In the genomic region with DNA sequence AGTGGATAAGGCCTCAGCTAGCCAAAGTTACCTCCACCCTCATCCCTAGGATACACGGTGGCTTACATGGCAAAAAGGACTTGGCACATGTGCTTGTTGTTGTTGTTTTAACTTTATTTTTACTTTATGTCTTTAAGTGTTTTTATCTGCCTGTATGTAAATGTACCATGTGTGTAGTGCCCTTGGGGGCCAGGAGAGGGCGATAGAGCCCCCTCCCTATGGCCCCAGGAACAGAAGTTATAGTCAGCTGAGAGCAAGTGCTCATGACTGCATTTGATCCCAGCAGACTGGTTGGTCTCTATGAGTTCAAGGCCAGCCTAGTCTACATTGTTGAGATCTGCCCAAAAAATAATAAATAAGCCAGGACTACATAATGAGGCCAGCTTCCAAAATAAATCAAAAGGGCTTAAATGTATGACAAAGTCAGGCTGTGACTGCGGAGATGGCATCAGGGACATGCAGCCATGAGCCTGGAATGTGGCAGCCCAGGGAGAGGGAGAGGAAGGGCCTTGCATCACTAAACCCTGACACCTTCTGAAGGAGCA, we compare ENCODE assay signal across 11 mouse cellular contexts.
A peak's percentile ranks its signal among the peaks of the same experiment; 100 is the strongest.
DNase-seq lines count a peak whose midpoint lies in the region; ATAC-seq and TF ChIP-seq lines count a peak whose summit lies in the region.
"Had no signal": no experiment of that assay in that cellular context is flagged by ENCODE, and none has a peak within 500 bp of the region (broad histone marks: within the 10 kb centered on the region; RNA-seq: fewer than 3 reads in every experiment).

No protein-coding gene starts in this region.

- peak; percentile 57; the same call in 1 of the 2 replicates for TF ChIP-seq CTCF in kidney, postnatal 0 days (IDR thresholded peaks at IDR 0.05; ENCODE audit: low read depth)
- peak; percentile 70 to 78 (median 70) for TF ChIP-seq CTCF in MEL (IDR thresholded peaks at IDR 0.05 in 2 of 3, conservative IDR thresholded peaks at IDR 0.05 in 1 of 3; ENCODE audit: control insufficient read depth in 1 of 3, insufficient read depth in 1 of 3, low read depth in 2 of 3, low read length in 3 of 3, poor library complexity in 1 of 3, severe bottlenecking in 1 of 3)

- no peaks in the 10 kb centered on the region for H3K79me2 ChIP-seq in MEL (ENCODE audit: control insufficient read depth, insufficient read depth, low read length, poor library complexity)

- no peak overlapping the region for H3K4me3 ChIP-seq in kidney, postnatal 0 days (replicated peaks; ENCODE audit: low read depth, low read length)
- no peak overlapping the region for H3K4me3 ChIP-seq in MEL (ENCODE audit: control insufficient read depth in 1 of 2, insufficient read depth in 1 of 2, low read depth in 2 of 2, low read length in 2 of 2)
- H3K4me3 ChIP-seq in brown adipose tissue, adult 24 weeks (ENCODE audit: insufficient read depth, low read depth, low read length): no peak overlapping the region
- H3K4me3 ChIP-seq: heart, embryonic 15.5 days; limb, embryonic 13.5 days had no signal

- no peaks in the 10 kb centered on the region for H3K27me3 ChIP-seq in kidney, postnatal 0 days (ENCODE audit: insufficient read depth, low read length)
- no peaks in the 10 kb centered on the region for H3K27me3 ChIP-seq in MEL (ENCODE audit: control insufficient read depth in 1 of 2, insufficient read depth in 2 of 2, low read length in 2 of 2)
- H3K27me3 ChIP-seq: heart, embryonic 15.5 days; limb, embryonic 13.5 days had no signal

- H3K36me3 ChIP-seq in kidney, postnatal 0 days (ENCODE audit: insufficient read depth, low read length): no peaks in the 10 kb centered on the region
- H3K36me3 ChIP-seq in MEL (ENCODE audit: control insufficient read depth in 1 of 2, insufficient read depth in 2 of 2, low read length in 2 of 2): no peaks in the 10 kb centered on the region; a peak in 1 of 4 replicates
- H3K36me3 ChIP-seq: heart, embryonic 15.5 days; limb, embryonic 13.5 days had no signal

- TF ChIP-seq EP300 in MEL (IDR thresholded peaks at IDR 0.05; ENCODE audit: low read depth in 1 of 2, low read length in 2 of 2): no peak

- no peak for TF ChIP-seq POLR2A in MEL (IDR thresholded peaks at IDR 0.05; ENCODE audit: control insufficient read depth in 1 of 2, insufficient read depth in 1 of 2, low read depth in 1 of 2, low read length in 2 of 2, poor library complexity in 1 of 2)

- H3K4me1 ChIP-seq in kidney, postnatal 0 days (replicated peaks; ENCODE audit: insufficient read depth, low read length): peaks cover 8% of the 10 kb centered on the region; the same call in 1 of the 2 replicates
- H3K4me1 ChIP-seq in MEL (ENCODE audit: control insufficient read depth in 1 of 2, insufficient read depth in 2 of 2, low read length in 2 of 2): no peaks in the 10 kb centered on the region
- peaks cover 6% of the 10 kb centered on the region; the same call in 1 of the 2 replicates for H3K4me1 ChIP-seq in brown adipose tissue, adult 24 weeks (ENCODE audit: control insufficient read depth, insufficient read depth, insufficient read length, low read length)

- H3K27ac ChIP-seq in kidney, postnatal 0 days: no peak overlapping the region
- H3K27ac ChIP-seq in MEL (ENCODE audit: control insufficient read depth, low read depth, low read length): no peak overlapping the region
- 0 out of 2 replicates have a peak overlapping the region, but pooled peaks have one; percentile 5 for H3K27ac ChIP-seq in brown adipose tissue, adult 24 weeks (replicated peaks; ENCODE audit: low read depth, low read length)
- H3K27ac ChIP-seq: heart, embryonic 15.5 days; limb, embryonic 13.5 days had no signal

- H3K9ac ChIP-seq in kidney, postnatal 0 days (ENCODE audit: low read depth, low read length): no peak overlapping the region
- H3K9ac ChIP-seq in MEL (ENCODE audit: control insufficient read depth, low read depth, low read length, poor library complexity, severe bottlenecking): no peak overlapping the region
- H3K9ac ChIP-seq: heart, embryonic 15.5 days; limb, embryonic 13.5 days had no signal

- peak; percentile 40 for TF ChIP-seq RAD21 in MEL (IDR thresholded peaks at IDR 0.05; ENCODE audit: low read depth, low read length)

- no peak overlapping the region for H3K4me2 ChIP-seq in kidney, postnatal 0 days (ENCODE audit: low read length)
- H3K4me2 ChIP-seq: heart, embryonic 15.5 days; limb, embryonic 13.5 days had no signal

- DNase-seq in kidney, postnatal 0 days (ENCODE audit: low spot score): no peak
- DNase-seq in kidney, adult 8-10 months: no peak
- peak; percentile 63 for DNase-seq in MEL (ENCODE audit: low read depth, low spot score)
- no peak for DNase-seq in layer of hippocampus, adult 9-11 months
- no peak for DNase-seq in kidney, adult 9 months
- DNase-seq: right cerebral cortex, adult 18-20 months had no signal

- 75% methylated on average over 3 of the region's 3 CpGs for WGBS in kidney, postnatal 0 days

- no peaks in the 10 kb centered on the region for H3K9me3 ChIP-seq in kidney, postnatal 0 days (replicated peaks; ENCODE audit: low read length)
- no peaks in the 10 kb centered on the region for H3K9me3 ChIP-seq in MEL (replicated peaks; ENCODE audit: insufficient read depth, low read length)
- H3K9me3 ChIP-seq: heart, embryonic 15.5 days; limb, embryonic 13.5 days had no signal

- ATAC-seq in kidney, postnatal 0 days (replicated peaks; ENCODE audit: low FRiP score, low read depth): no peak
- peak; percentile 80 for ATAC-seq in megakaryocyte, adult 5-6 weeks (ENCODE audit: poor library complexity, severe bottlenecking)
- ATAC-seq: forebrain, embryonic 14.5 days had no signal

TF ChIP-seq in MEL, 35 proteins besides CTCF, POLR2A, EP300 and RAD21:
- TF ChIP-seq CHD1 (IDR thresholded peaks at IDR 0.05; ENCODE audit: low read depth, low read length) (no peak), SMC3 (IDR thresholded peaks at IDR 0.05; ENCODE audit: low read depth, low read length) (peak; percentile 63)
